Mouse (Mus musculus) T-helper 2 cell (primary cell): ENCODE results near the gene Nmrk1.

ENCODE experiments used
- in situ Hi-C: fragments of 300-600 bp; cut with MboI, MseI; formaldehyde crosslinking; loops from one replicate; pipeline ENCODE4 v1.15.1; 2025; ENCODE audit warnings: high pct_unique_total_duplicates

Nmrk1 gene

DNA sequence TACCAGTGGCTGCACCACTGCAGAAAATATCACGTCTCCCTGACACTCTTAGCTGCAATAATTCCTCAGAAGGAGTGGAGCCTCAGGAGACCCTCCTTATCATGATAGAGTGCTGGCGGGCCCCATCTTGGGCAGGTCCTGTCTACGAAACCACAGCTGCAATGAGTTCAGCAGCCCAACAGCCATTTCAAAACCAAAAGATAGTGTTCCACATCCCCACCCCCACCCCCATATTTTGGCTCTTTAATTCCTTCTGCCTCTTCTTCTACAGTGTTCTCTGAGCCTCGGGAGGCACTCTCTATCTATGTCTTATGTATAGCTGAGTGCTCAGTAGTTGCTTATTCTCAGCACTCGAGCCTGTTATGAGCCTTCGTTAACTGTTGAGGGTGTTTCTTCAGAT, 18.7 kb downstream of the Nmrk1 start:
- in situ Hi-C loops: loop anchor here (25.0 kb wide), 1 partner anchor 1737 kb away; the partner anchor contains the start of gene Anxa1

GRCm38 (mm10) chr19:18652592-18652991, 20.8 kb downstream of the Nmrk1 start:
- in situ Hi-C loops: loop anchor here (25.0 kb wide), 1 partner anchor 1735 kb away; the partner anchor contains the start of gene Anxa1

GRCm38 (mm10) chr19:18653058-18653457, 21.3 kb downstream of the Nmrk1 start:
- in situ Hi-C loops: loop anchor here (25.0 kb wide), 1 partner anchor 1734 kb away; the partner anchor contains the start of gene Anxa1

DNA sequence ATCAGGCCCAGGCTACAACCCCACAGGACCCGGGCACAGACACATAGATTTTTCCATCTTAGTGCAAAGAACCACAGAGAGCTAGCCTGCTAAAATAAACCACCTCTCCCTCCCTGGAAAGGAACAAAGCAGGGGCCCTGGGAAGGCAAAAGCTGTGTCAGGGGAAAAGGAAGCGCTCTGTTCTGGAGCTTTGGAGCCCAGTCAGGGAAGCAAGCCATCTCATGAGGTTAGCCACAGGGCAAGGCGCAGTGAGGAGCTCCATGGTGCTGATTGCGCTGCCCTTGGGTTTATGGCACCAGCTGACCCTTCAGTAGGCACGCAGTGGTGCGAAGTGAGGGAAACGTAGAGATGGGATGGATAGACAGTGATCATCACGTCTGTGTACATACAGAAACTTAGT, 22.6 kb downstream of the Nmrk1 start:
- in situ Hi-C loops: loop anchor here (25.0 kb wide), 1 partner anchor 1733 kb away; the partner anchor contains the start of gene Anxa1

GRCm38 (mm10) chr19:18654984-18655383, 23.2 kb downstream of the Nmrk1 start:
- in situ Hi-C loops: loop anchor here (25.0 kb wide), 1 partner anchor 1732 kb away; the partner anchor contains the start of gene Anxa1

DNA sequence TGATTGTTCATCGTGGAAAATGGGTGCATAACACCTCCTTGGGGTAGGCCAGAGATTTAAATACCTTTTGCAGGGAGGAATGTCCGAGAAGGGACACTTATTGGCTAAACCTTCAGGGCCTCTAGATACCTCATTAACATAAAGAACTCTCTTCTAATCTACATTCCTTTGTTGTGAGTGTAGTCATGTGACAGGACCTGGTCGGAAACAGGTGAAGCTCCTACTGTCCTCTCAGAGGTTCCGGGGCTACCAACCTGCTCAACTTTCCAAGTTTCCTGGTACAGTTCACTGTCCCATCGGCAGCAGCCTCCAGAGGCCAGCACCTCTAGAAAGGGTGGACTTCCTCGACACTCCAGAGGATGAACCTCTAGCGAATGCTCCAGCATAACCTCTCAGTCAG, 24.2 kb downstream of the Nmrk1 start:
- in situ Hi-C loops: loop anchor here (25.0 kb wide), 1 partner anchor 1731 kb away; the partner anchor contains the start of gene Anxa1

GRCm38 (mm10) chr19:18658473-18658872, 26.7 kb downstream of the Nmrk1 start:
- in situ Hi-C loops: loop anchor here (25.0 kb wide), 1 partner anchor 1729 kb away; the partner anchor contains the start of gene Anxa1

- in situ Hi-C loops: loop anchor here (25.0 kb wide), 1 partner anchor 1728 kb away; the partner anchor contains the start of gene Anxa1
These were observed 27.6 kb downstream of the Nmrk1 start for GRCm38 (mm10) chr19:18659349-18659748.

GRCm38 (mm10) chr19:18660466-18660865, 28.7 kb downstream of the Nmrk1 start:
- in situ Hi-C loops: loop anchor here (25.0 kb wide), 1 partner anchor 1727 kb away; the partner anchor contains the start of gene Anxa1

GRCm38 (mm10) chr19:18661683-18662082, 29.9 kb downstream of the Nmrk1 start:
- in situ Hi-C loops: loop anchor here (25.0 kb wide), 1 partner anchor 1726 kb away; the partner anchor contains the start of gene Anxa1

- in situ Hi-C loops: loop anchor here (25.0 kb wide), 1 partner anchor 1723 kb away; the partner anchor contains the start of gene Anxa1
These were observed 32.2 kb downstream of the Nmrk1 start for GRCm38 (mm10) chr19:18663904-18664303.

- in situ Hi-C loops: loop anchor here (25.0 kb wide), 1 partner anchor 1720 kb away; the partner anchor contains the start of gene Anxa1
These were observed 35.2 kb downstream of the Nmrk1 start for GRCm38 (mm10) chr19:18666966-18667365.

DNA sequence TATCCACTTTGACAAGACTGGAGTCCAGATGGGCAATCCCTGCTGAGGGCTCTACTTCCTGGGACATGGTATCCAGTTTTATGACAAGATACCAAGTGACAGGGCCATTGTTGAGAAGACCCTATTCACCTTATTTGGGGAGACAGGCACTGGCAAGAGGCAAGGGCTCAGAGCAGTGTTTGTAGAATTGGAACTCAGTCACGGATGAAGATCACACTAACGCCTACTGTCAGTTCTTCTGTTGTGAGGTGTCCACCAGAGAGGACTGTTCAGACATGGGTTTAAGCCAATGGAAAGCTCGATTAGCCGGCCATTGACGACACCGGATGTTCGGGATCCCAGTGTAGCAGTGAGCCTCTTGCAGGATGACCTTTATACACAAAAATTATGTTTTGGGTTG, 37.8 kb downstream of the Nmrk1 start:
- in situ Hi-C loops: loop anchor here (25.0 kb wide), 1 partner anchor 1718 kb away; the partner anchor contains the start of gene Anxa1

DNA sequence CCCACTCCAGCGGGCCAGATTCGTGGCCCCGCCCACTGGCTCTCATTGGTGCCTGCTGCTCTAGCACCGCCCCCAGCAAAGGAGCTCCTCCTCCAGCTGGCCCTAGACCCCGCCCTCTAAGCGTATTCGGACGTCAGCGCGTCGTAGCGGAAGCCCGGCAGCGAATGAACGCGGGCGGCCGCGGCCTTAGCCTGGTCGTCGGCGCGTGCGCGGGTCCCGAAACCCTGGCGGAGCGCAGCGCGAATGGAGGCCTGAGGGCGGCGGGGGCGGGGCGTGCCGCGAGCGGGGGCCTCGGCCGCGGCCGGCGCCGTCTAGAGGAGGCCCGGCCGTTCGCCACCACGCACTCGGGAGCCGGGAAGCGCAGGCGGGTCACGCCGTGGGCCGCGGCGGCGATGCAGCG, 38.9 kb downstream of the Nmrk1 start, which contains the start of gene Carnmt1:
TSS of gene Carnmt1 (plus strand) at position 157 of the 400 bp plus-strand sequence.
- in situ Hi-C loops: loop anchor here (25.0 kb wide), 1 partner anchor 1717 kb away; the partner anchor contains the start of gene Anxa1

GRCm38 (mm10) chr19:18671056-18671741, 39.4 kb downstream of the Nmrk1 start:
- in situ Hi-C loops: loop anchor here (25.0 kb wide), 1 partner anchor 1716 kb away; the partner anchor contains the start of gene Anxa1

- in situ Hi-C loops: loop anchor here (25.0 kb wide), 1 partner anchor 1715 kb away; the partner anchor contains the start of gene Anxa1
These were observed 40.7 kb downstream of the Nmrk1 start for GRCm38 (mm10) chr19:18672498-18672897.

- in situ Hi-C loops: loop anchor here (25.0 kb wide), 1 partner anchor 1714 kb away; the partner anchor contains the start of gene Anxa1
These were observed 41.4 kb downstream of the Nmrk1 start for GRCm38 (mm10) chr19:18673116-18673515.

DNA sequence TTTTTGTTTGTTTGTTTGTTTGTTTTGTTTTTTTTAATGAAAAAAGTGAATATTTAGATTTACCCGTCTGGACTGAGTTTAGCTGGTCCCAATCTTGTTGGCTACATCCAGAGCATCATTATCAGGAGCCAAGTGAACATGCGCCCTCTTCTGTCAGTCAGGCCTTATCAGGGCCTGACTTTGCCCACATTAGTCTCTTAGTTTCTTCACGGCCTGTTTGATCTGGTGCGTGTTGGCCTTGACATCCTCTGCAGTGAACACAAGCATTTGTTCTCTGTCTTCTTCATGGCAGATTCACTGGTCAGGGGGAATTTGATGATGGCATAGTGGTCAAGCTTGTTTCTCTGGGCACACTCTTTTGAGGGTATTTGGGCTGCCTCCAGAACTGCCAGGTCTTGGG, 50.4 kb downstream of the Nmrk1 start:
- in situ Hi-C loops: loop anchor here (25.0 kb wide), 1 partner anchor 805 kb away; no protein-coding TSS in a partner anchor

DNA sequence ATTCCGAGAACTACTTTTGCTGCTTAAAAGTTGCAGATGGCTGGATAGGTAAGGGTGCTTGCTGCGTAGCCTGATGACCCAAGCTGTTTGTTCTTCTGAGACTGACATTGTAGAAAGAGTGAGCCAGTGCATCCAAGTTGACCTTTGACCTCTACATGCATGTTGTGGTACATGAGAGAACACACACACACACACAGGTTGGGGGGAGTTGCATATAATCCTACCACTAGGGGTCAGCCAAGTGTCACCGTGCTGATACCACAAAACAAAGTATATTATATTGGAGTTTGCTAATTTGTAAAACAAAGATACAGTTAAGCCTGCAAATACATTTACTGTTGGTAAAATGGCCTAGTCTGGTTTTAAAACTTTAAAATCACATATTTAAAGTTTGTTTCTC, 55.8 kb downstream of the Nmrk1 start:
- in situ Hi-C loops: loop anchor here (5.0 to 25.0 kb wide), 2 partner anchors 145 to 800 kb away; no protein-coding TSS in a partner anchor

- in situ Hi-C loops: loop anchor here (25.0 kb wide), 1 partner anchor 795 kb away; no protein-coding TSS in a partner anchor
These were observed 60.4 kb downstream of the Nmrk1 start for GRCm38 (mm10) chr19:18692176-18692575.

DNA sequence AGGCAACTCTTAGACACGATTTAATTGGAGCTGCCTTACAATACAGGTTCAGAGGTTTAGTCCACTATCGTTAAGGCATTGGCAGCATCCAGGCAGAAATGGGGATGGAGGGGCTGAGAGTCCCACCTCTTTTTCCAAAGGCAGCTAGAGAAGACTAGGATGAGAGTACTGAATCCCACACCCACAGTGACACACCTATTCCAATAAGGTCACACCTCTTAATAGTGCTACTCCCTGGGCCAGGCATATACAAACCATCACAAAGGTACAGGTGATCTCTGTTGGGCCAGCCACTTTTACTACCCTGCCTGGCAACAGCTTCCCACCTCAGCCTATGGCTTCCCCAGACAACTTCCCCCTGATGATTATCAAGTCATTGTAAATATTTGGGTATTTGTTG, 61.0 kb downstream of the Nmrk1 start:
- in situ Hi-C loops: loop anchor here (25.0 kb wide), 1 partner anchor 795 kb away; no protein-coding TSS in a partner anchor

DNA sequence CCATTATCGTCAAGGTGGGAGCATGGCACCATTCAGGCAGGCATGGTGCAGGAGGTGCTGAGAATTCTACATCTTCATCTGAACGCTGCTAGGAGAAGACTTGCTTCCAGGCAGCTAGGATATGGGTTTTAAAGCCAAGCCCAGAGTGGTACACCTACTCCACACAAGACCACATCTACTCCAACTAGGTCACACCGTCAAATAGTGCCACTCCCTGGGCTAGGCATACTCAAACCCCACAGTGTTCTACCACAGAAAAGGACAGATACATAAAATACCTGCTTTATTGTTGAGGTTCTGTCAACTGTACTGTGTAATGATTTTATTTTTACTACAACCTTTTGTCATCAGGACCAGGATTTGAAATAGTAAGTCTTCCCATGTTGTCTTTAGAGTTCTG, 63.4 kb downstream of the Nmrk1 start:
- in situ Hi-C loops: loop anchor here (25.0 kb wide), 1 partner anchor 792 kb away; no protein-coding TSS in a partner anchor
